8 mouse cellular contexts compared by ENCODE assay signal in the genomic region with DNA sequence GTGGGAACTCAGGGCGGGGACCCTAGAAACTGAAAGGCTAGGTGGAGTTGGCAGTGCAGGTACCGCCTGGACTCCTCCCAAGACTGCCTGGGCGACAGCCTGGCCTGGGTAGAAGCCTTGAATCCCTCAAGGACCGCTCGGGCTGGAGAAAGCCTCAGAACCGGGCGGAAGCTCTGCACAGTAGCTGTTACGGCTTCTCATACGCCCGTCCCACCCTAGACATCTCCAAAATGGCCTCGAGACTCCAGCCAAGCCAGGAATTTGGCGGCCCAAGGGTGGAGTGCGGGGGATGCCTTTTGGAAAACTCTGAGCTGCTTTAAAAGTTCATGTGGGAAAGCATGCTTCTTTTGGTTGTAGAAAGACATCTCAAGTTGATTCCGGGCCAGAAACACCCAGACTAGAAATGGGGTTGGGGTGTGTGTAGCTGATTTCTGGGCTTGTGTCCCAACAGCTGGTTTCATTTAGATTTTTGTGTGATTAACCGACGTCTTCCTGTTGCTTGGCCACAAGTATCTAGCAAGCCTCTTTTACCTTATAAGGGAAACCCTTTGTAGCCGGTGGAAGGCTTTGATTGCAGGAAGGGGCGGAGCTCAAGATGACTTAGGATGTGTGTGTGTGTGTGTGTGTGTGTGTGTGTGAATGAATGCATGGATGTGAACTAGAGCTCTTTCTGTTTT. TPM values are rescaled to one million over a fixed set of nuclear protein-coding genes. Genes with fewer than 3 reads are reported as not detected.
DNase-seq lines count a peak whose midpoint lies in the region; ATAC-seq lines count a peak whose summit lies in the region.

No protein-coding gene starts in this region.

- peak overlapping the region; percentile 61 for H3K4me3 ChIP-seq in erythroblast, embryonic 14.5 days (replicated peaks)
- peak overlapping the region; percentile 75 for H3K4me3 ChIP-seq in liver, embryonic 11.5 days (ENCODE audit: low read depth, low read length)
- peak overlapping the region; percentile 87 for H3K4me3 ChIP-seq in stomach, embryonic 15.5 days (replicated peaks)

- H3K27me3 ChIP-seq in erythroblast, embryonic 14.5 days (ENCODE audit: control insufficient read depth): peaks cover 56% of the 10 kb centered on the region
- peaks cover 4% of the 10 kb centered on the region; the same call in 1 of the 2 replicates for H3K27me3 ChIP-seq in liver, embryonic 11.5 days (replicated peaks; ENCODE audit: control insufficient read depth, insufficient read depth, low read length)
- H3K27me3 ChIP-seq in stomach, embryonic 15.5 days (replicated peaks): no peaks in the 10 kb centered on the region

- peak overlapping the region; percentile 92 for H3K27ac ChIP-seq in liver, embryonic 11.5 days (ENCODE audit: low read depth, low read length)
- peak overlapping the region; percentile 99 for H3K27ac ChIP-seq in stomach, embryonic 15.5 days

- WGBS in liver, embryonic 11.5 days: 2% methylated on average over 18 of the region's 18 CpGs
- WGBS in stomach, embryonic 15.5 days: 1% methylated on average over 18 of the region's 18 CpGs

- H3K4me2 ChIP-seq in liver, embryonic 11.5 days: peak overlapping the region; percentile 96
- H3K4me2 ChIP-seq in stomach, embryonic 15.5 days: peak overlapping the region; percentile 76

- no peaks in the 10 kb centered on the region; the same call in 1 of the 2 replicates for H3K36me3 ChIP-seq in erythroblast, embryonic 14.5 days (ENCODE audit: control insufficient read depth)
- H3K36me3 ChIP-seq in liver, embryonic 11.5 days (ENCODE audit: control insufficient read depth, insufficient read depth, low read length): peaks cover 15% of the 10 kb centered on the region
- H3K36me3 ChIP-seq in stomach, embryonic 15.5 days: peaks cover 26% of the 10 kb centered on the region

- peak; percentile 49 for DNase-seq in cerebellum, adult 9-10 months
- peak; percentile 67 for DNase-seq in gastrocnemius, postnatal 14 days
- DNase-seq in induced T-regulatory cell, adult 2 months (ENCODE audit: low read depth): peak; percentile 96
- peak; percentile 55 for DNase-seq in liver, embryonic 11.5 days (ENCODE audit: low spot score)

- H3K9me3 ChIP-seq in erythroblast, embryonic 14.5 days (ENCODE audit: control insufficient read depth, low read length): no peaks in the 10 kb centered on the region
- no peaks in the 10 kb centered on the region for H3K9me3 ChIP-seq in liver, embryonic 11.5 days (ENCODE audit: control insufficient read depth, low read length)
- H3K9me3 ChIP-seq in stomach, embryonic 15.5 days: no peaks in the 10 kb centered on the region

- H3K4me1 ChIP-seq in erythroblast, embryonic 14.5 days (ENCODE audit: control insufficient read depth): peaks cover 4% of the 10 kb centered on the region; the same call in 1 of the 2 replicates
- H3K4me1 ChIP-seq in liver, embryonic 11.5 days (replicated peaks; ENCODE audit: control insufficient read depth, insufficient read depth, low read length): peaks cover 14% of the 10 kb centered on the region
- peaks cover 10% of the 10 kb centered on the region for H3K4me1 ChIP-seq in stomach, embryonic 15.5 days

- H3K9ac ChIP-seq in liver, embryonic 11.5 days (ENCODE audit: low read depth, low read length): peak overlapping the region; percentile 89
- peak overlapping the region; percentile 95 for H3K9ac ChIP-seq in stomach, embryonic 15.5 days

- no peak for ATAC-seq in erythroblast, adult 5-6 weeks (replicated peaks; ENCODE audit: low FRiP score, poor library complexity, severe bottlenecking)
- ATAC-seq in liver, embryonic 11.5 days (replicated peaks; ENCODE audit: low FRiP score): no peak
- ATAC-seq in monocyte, adult 5-6 weeks (replicated peaks; ENCODE audit: insufficient number of reproducible peaks, low FRiP score, low TSS enrichment, poor library complexity, severe bottlenecking): peak; percentile 63
- ATAC-seq in stomach, embryonic 15.5 days (ENCODE audit: insufficient read depth, low FRiP score, low read depth): peak; percentile 56

- intact Hi-C loops in gastrocnemius, postnatal 14 days (cut with DNase I; ENCODE audit: low total_unique reads): no loop called here

RNA-seq across cellular contexts. Expression of a gene that starts 1.7 kb away (rescaled TPM):
- 0.21 and 0.24 TPM in 2 replicates for polyA plus RNA-seq in erythroblast, embryonic 14.5 days (2012)
- 22.5 and 25.9 TPM in 2 replicates for total RNA-seq in erythroblast, adult 5-6 weeks (2015; ENCODE audit: low replicate concordance)
- total RNA-seq in erythroblast, adult 5-6 weeks (2017; ENCODE audit: low replicate concordance): 27.3 and 27.9 TPM in 2 replicates
- 10 to 100 TPM; 76.3 to 97.2 TPM for total RNA-seq in gastrocnemius, postnatal 14 days (2021)
- polyA plus RNA-seq in liver, embryonic 11.5 days (2014; fragmentation: Nextera tagmentation; extraction: Ambion mirVana): 277 and 281 TPM in 2 replicates
- total RNA-seq in monocyte, adult 5-6 weeks (2017): 902 to 973 TPM (median 947 TPM) in 3 replicates
- 591 and 600 TPM in 2 replicates for polyA plus RNA-seq in stomach, embryonic 15.5 days (2015; fragmentation: Nextera tagmentation; extraction: Ambion mirVana)

RNA-seq across cellular contexts. Expression of a gene that starts 24.6 kb away (rescaled TPM):
- polyA plus RNA-seq in erythroblast, embryonic 14.5 days (2012): 5.4 and 6.2 TPM in 2 replicates
- total RNA-seq in erythroblast, adult 5-6 weeks (2015; ENCODE audit: low replicate concordance): 15.3 and 26.9 TPM in 2 replicates
- 69.9 and 102 TPM in 2 replicates for total RNA-seq in erythroblast, adult 5-6 weeks (2017; ENCODE audit: low replicate concordance)
- 10 to 100 TPM; 17.4 to 18.7 TPM for total RNA-seq in gastrocnemius, postnatal 14 days (2021)
- 90.5 and 92.5 TPM in 2 replicates for polyA plus RNA-seq in liver, embryonic 11.5 days (2014; fragmentation: Nextera tagmentation; extraction: Ambion mirVana)
- total RNA-seq in monocyte, adult 5-6 weeks (2017): 640 to 819 TPM (median 739 TPM) in 3 replicates
- polyA plus RNA-seq in stomach, embryonic 15.5 days (2015; fragmentation: Nextera tagmentation; extraction: Ambion mirVana): 131 and 141 TPM in 2 replicates

RNA-seq across cellular contexts. Expression of a gene that starts 29.6 kb away (rescaled TPM):
- not detected in 2 replicates for polyA plus RNA-seq in erythroblast, embryonic 14.5 days (2012)
- not detected in 2 replicates for total RNA-seq in erythroblast, adult 5-6 weeks (2015; ENCODE audit: low replicate concordance)
- 0.14 TPM in 1 of 2 replicates, not detected in the other for total RNA-seq in erythroblast, adult 5-6 weeks (2017; ENCODE audit: low replicate concordance)
- total RNA-seq in gastrocnemius, postnatal 14 days (2021): not detected
- not detected in 2 replicates for polyA plus RNA-seq in liver, embryonic 11.5 days (2014; fragmentation: Nextera tagmentation; extraction: Ambion mirVana)
- total RNA-seq in monocyte, adult 5-6 weeks (2017): 0.21 to 0.49 TPM in 2 of 3 replicates, not detected in the other
- polyA plus RNA-seq in stomach, embryonic 15.5 days (2015; fragmentation: Nextera tagmentation; extraction: Ambion mirVana): 0.01 TPM in 1 of 2 replicates, not detected in the other

RNA-seq across cellular contexts. Expression of a gene that starts 53.0 kb away (rescaled TPM):
- polyA plus RNA-seq in erythroblast, embryonic 14.5 days (2012): 0.04 and 0.05 TPM in 2 replicates
- total RNA-seq in erythroblast, adult 5-6 weeks (2015; ENCODE audit: low replicate concordance): 0.77 and 4.4 TPM in 2 replicates
- total RNA-seq in erythroblast, adult 5-6 weeks (2017; ENCODE audit: low replicate concordance): 1.7 and 2.8 TPM in 2 replicates
- not detected for total RNA-seq in gastrocnemius, postnatal 14 days (2021)
- polyA plus RNA-seq in liver, embryonic 11.5 days (2014; fragmentation: Nextera tagmentation; extraction: Ambion mirVana): 0.18 and 0.29 TPM in 2 replicates
- 1.2 to 5.8 TPM (median 4.8 TPM) in 3 replicates for total RNA-seq in monocyte, adult 5-6 weeks (2017)
- 1.2 and 1.3 TPM in 2 replicates for polyA plus RNA-seq in stomach, embryonic 15.5 days (2015; fragmentation: Nextera tagmentation; extraction: Ambion mirVana)

RNA-seq across cellular contexts. Expression of a gene that starts 53.5 kb away (rescaled TPM):
- polyA plus RNA-seq in erythroblast, embryonic 14.5 days (2012): not detected in 2 replicates
- total RNA-seq in erythroblast, adult 5-6 weeks (2015; ENCODE audit: low replicate concordance): not detected in 2 replicates
- total RNA-seq in erythroblast, adult 5-6 weeks (2017; ENCODE audit: low replicate concordance): not detected in 2 replicates
- not detected for total RNA-seq in gastrocnemius, postnatal 14 days (2021)
- polyA plus RNA-seq in liver, embryonic 11.5 days (2014; fragmentation: Nextera tagmentation; extraction: Ambion mirVana): 0.04 TPM in 1 of 2 replicates, not detected in the other
- total RNA-seq in monocyte, adult 5-6 weeks (2017): not detected in 3 replicates
- 0.06 TPM in 1 of 2 replicates, not detected in the other for polyA plus RNA-seq in stomach, embryonic 15.5 days (2015; fragmentation: Nextera tagmentation; extraction: Ambion mirVana)

Comparison
In these comparisons a context has a peak if more than half of its experiments do, and no peak if none do; other contexts are left out.
1. ATAC-seq: peak in monocyte, adult 5-6 weeks (single experiment) and stomach, embryonic 15.5 days (single experiment); none in erythroblast, adult 5-6 weeks (single experiment) and liver, embryonic 11.5 days (single experiment).
2. Peak in every context shown above with its lines, with median percentiles within 50 percentile points of each other: H3K4me3 ChIP-seq and DNase-seq.